In genomic region chr5:114875858-114876257, GRCm38 (mm10) we compare ENCODE assay signal across 9 mouse cellular contexts. TPM values are rescaled to one million over a fixed set of nuclear protein-coding genes. Genes with fewer than 3 reads are reported as not detected.
DNase-seq lines count a peak whose midpoint lies in the region; ATAC-seq and TF ChIP-seq lines count a peak whose summit lies in the region.
"Had no signal": no experiment of that assay in that cellular context is flagged by ENCODE, and none has a peak within 500 bp of the region (broad histone marks: within the 10 kb centered on the region; RNA-seq: fewer than 3 reads in every experiment).

No protein-coding gene starts in this region.

- H3K27me3 ChIP-seq in heart, postnatal 0 days (ENCODE audit: control insufficient read depth, insufficient read depth, low read length) = 0 out of 2 replicates have a peak, but pooled peaks cover 8% of the 10 kb centered on the region

- no peak for TF ChIP-seq EP300 in heart, postnatal 0 days (IDR thresholded peaks at IDR 0.05; ENCODE audit: low read depth)

- no peak overlapping the region for H3K27ac ChIP-seq in heart, postnatal 0 days (ENCODE audit: low read depth)

- ATAC-seq in heart, postnatal 0 days (ENCODE audit: insufficient read depth, low read depth) = no peak

- H3K9me3 ChIP-seq in heart, postnatal 0 days (replicated peaks; ENCODE audit: control insufficient read depth, low read length) = no peaks in the 10 kb centered on the region

- intact Hi-C loops in left cerebral cortex, postnatal 4 days (cut with DNase I) = no loop called here
- intact Hi-C loops in left cerebral cortex, postnatal 36 days (cut with DNase I) = no loop called here

- 35% methylated on average over 6 of the region's 6 CpGs for WGBS in heart, postnatal 0 days

- peak; percentile 48 for TF ChIP-seq CTCF in heart, postnatal 0 days (IDR thresholded peaks at IDR 0.05; ENCODE audit: low read depth)

- H3K4me2 ChIP-seq in heart, postnatal 0 days (ENCODE audit: low read depth, low read length) = no peak overlapping the region

- no peak overlapping the region for H3K9ac ChIP-seq in heart, postnatal 0 days (replicated peaks; ENCODE audit: low read depth, low read length)

- H3K36me3 ChIP-seq in heart, postnatal 0 days (replicated peaks; ENCODE audit: control insufficient read depth, insufficient read depth, low read length) = no peaks in the 10 kb centered on the region

- DNase-seq in left cerebral cortex, postnatal 4 days = peak; percentile 21
- DNase-seq in left cerebral cortex, postnatal 36 days (ENCODE audit: low spot score in 2 of 2) = no peak
- DNase-seq in adrenal gland, postnatal 36 days = peak; percentile 40 to 43
- DNase-seq in heart, postnatal 0 days (ENCODE audit: low spot score) = no peak
- DNase-seq in lung, postnatal 10 days = peak; percentile 41
- no peak for DNase-seq in gastrocnemius, postnatal 10 days
- no peak for DNase-seq in cerebellum, adult 11 months

- H3K4me1 ChIP-seq in heart, postnatal 0 days (ENCODE audit: control insufficient read depth, insufficient read depth) = no peaks in the 10 kb centered on the region

- no peak overlapping the region for H3K4me3 ChIP-seq in heart, postnatal 0 days (ENCODE audit: low read depth, low read length)

RNA-seq across cellular contexts. Expression of gene Gm9936, which starts 17.4 kb away (rescaled TPM):
- 1 to 10 TPM; 2.5 to 3.4 TPM for total RNA-seq in left cerebral cortex, postnatal 4 days (2021)
- total RNA-seq in left cerebral cortex, postnatal 36 days (2021) = 1 to 10 TPM in 1 of 2 experiments, under 1 TPM in 1; 1.00 to 1.0 TPM
- not detected for total RNA-seq in adrenal gland, postnatal 36 days (2021)
- not detected in 2 replicates for total RNA-seq in heart, postnatal 0 days (2014; rRNA removed; ENCODE audit: low replicate concordance)
- polyA plus RNA-seq in heart, postnatal 0 days (2015; fragmentation: Nextera tagmentation; extraction: Ambion mirVana) = not detected in 2 replicates
- not detected for total RNA-seq in gastrocnemius, postnatal 10 days (2021)
- total RNA-seq: heart, postnatal 36 days had no signal

RNA-seq across cellular contexts. Expression of gene Oasl2, which starts 20.9 kb away (rescaled TPM):
- total RNA-seq in left cerebral cortex, postnatal 4 days (2021) = 1 to 10 TPM; 1.2 TPM
- total RNA-seq in left cerebral cortex, postnatal 36 days (2021) = 1 to 10 TPM; 1.2 to 3.3 TPM
- 10 to 100 TPM; 14.9 to 17.2 TPM for total RNA-seq in adrenal gland, postnatal 36 days (2021)
- total RNA-seq in heart, postnatal 0 days (2014; rRNA removed; ENCODE audit: low replicate concordance) = 11.4 and 14.9 TPM in 2 replicates
- polyA plus RNA-seq in heart, postnatal 0 days (2015; fragmentation: Nextera tagmentation; extraction: Ambion mirVana) = 6.5 and 9.2 TPM in 2 replicates
- 1 to 10 TPM in 1 of 2 experiments, under 1 TPM in 1; 0.73 to 1.3 TPM for total RNA-seq in gastrocnemius, postnatal 10 days (2021)

RNA-seq across cellular contexts. Expression of gene 4930519G04Rik, which starts 22.4 kb away (rescaled TPM):
- total RNA-seq in left cerebral cortex, postnatal 4 days (2021) = not detected
- not detected for total RNA-seq in left cerebral cortex, postnatal 36 days (2021)
- not detected for total RNA-seq in adrenal gland, postnatal 36 days (2021)
- total RNA-seq in heart, postnatal 0 days (2014; rRNA removed; ENCODE audit: low replicate concordance) = not detected in 2 replicates
- not detected in 2 replicates for polyA plus RNA-seq in heart, postnatal 0 days (2015; fragmentation: Nextera tagmentation; extraction: Ambion mirVana)
- total RNA-seq in gastrocnemius, postnatal 10 days (2021) = not detected
- total RNA-seq: heart, postnatal 36 days had no signal
- polyA plus RNA-seq: stomach, embryonic 16.5 days had no signal

RNA-seq across cellular contexts. Expression of gene Oasl1, which starts 47.2 kb away (rescaled TPM):
- not detected for total RNA-seq in left cerebral cortex, postnatal 4 days (2021)
- total RNA-seq in left cerebral cortex, postnatal 36 days (2021) = not detected
- 1 to 10 TPM; 1.8 to 2.4 TPM for total RNA-seq in adrenal gland, postnatal 36 days (2021)
- total RNA-seq in heart, postnatal 0 days (2014; rRNA removed; ENCODE audit: low replicate concordance) = 5.6 and 9.4 TPM in 2 replicates
- 0.68 and 0.69 TPM in 2 replicates for polyA plus RNA-seq in heart, postnatal 0 days (2015; fragmentation: Nextera tagmentation; extraction: Ambion mirVana)
- not detected for total RNA-seq in gastrocnemius, postnatal 10 days (2021)

RNA-seq across cellular contexts. Expression of gene 1500011B03Rik, which starts 52.6 kb away (rescaled TPM):
- 100 to 1,000 TPM; 166 to 169 TPM for total RNA-seq in left cerebral cortex, postnatal 4 days (2021)
- 100 to 1,000 TPM; 169 to 176 TPM for total RNA-seq in left cerebral cortex, postnatal 36 days (2021)
- total RNA-seq in adrenal gland, postnatal 36 days (2021) = 10 to 100 TPM; 32.2 to 40.7 TPM
- total RNA-seq in heart, postnatal 0 days (2014; rRNA removed; ENCODE audit: low replicate concordance) = 31.3 and 49.2 TPM in 2 replicates
- polyA plus RNA-seq in heart, postnatal 0 days (2015; fragmentation: Nextera tagmentation; extraction: Ambion mirVana) = 35.3 and 37.2 TPM in 2 replicates
- 10 to 100 TPM; 18.2 to 18.9 TPM for total RNA-seq in gastrocnemius, postnatal 10 days (2021)

Comparison
In these comparisons a context has a peak if more than half of its experiments do, and no peak if none do; other contexts are left out.
1. DNase-seq: peak in left cerebral cortex, postnatal 4 days (single experiment), adrenal gland, postnatal 36 days (2 of 2) and lung, postnatal 10 days (single experiment); none in left cerebral cortex, postnatal 36 days (0 of 2), heart, postnatal 0 days (single experiment), gastrocnemius, postnatal 10 days (single experiment) and cerebellum, adult 11 months (single experiment).